Mouse (Mus musculus): ENCODE measurements around the gene Rnf214.

DNA sequence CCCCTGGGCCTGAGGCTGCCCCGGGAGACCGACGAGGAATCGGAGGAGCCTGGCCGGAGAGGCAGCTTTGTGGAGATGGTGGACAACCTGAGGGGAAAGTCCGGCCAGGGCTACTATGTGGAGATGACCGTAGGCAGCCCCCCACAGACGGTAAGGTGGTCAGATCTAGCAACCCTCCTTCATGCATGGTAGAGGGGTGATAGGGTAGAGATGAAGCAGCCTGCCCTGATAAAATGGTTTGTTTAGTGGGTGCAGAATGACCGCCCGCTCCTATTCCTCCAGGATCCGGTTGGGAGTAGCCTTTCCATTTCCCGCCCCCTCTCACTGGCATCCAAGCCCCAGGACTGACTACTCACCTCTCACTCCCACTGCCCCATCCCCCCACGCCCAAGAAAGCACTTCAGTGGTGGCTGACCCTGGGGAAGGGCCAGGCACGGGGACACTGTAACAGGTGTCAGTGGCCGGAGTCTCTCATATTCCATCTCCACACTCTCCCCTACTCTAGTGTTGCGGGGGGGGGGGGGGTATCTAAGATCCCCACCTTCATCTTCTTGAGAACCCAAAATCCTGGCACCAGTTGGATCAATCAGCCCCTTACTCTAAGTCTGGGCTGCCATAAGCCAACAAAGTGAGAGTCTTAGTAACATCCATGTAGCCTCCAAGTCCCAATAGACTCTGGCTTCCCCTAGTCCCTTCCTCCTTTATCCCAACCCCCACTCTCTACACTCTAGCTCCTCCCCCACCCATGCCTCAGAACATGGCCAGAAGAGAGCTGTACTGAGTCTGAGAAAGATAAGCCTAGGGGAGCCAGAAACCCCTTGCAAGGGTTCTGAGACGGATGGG is 67.4 kb downstream of the Rnf214 start:
- TF ChIP-seq POLR2A (IDR thresholded peaks at IDR 0.05; ENCODE audit: control insufficient read depth, extremely low read depth, insufficient read depth, low read length, poor library complexity) (no peak), CTCF (IDR thresholded peaks at IDR 0.05; ENCODE audit: borderline replicate concordance, control insufficient read depth, extremely low read depth, insufficient read depth, low read length, poor library complexity) (no peak)
